Mouse (Mus musculus) CH12.LX (cell line): Measurements from ENCODE around the gene Tgm3. TPM values are rescaled to one million over a fixed set of nuclear protein-coding genes. Genes with fewer than 3 reads are reported as not detected.

ENCODE experiments used
- polyA plus RNA-seq: library from polyadenylated mRNA; unstranded; fragments of >175 nt; gene quantifications from 2 replicates; pipeline ENCODE4 v1.2.1, GENCODE M21; 2012; ENCODE audit warnings: low read depth; ENCODE audit not compliant: insufficient read length
- total RNA-seq, 2 experiments: library from RNA; depleted of rRNA; stranded (reverse); fragments of 300-350 nt in 1 of 2; fragments of >200 nt in 1 of 2; gene quantifications; 2 replicates each; pipeline ENCODE4 v1.2.3; 2012 to 2014

Tgm3 gene
- total and polyA plus RNA-seq, 3 experiments: not detected

Other genes starting within 250 kb of the Tgm3 start
- 7.3 and 7.4 TPM in 2 replicates for gene Stk35, start 211.8 kb upstream of the Tgm3 start, total RNA-seq (2012; rRNA removed)
- gene Stk35, start 211.8 kb upstream of the Tgm3 start, total RNA-seq (2014; rRNA removed): 3.3 and 4.5 TPM in 2 replicates
- 17.1 and 22.7 TPM in 2 replicates for gene Stk35, start 211.8 kb upstream of the Tgm3 start, polyA plus RNA-seq
- gene Tgm6, start 100.1 kb downstream of the Tgm3 start, total RNA-seq (2012; rRNA removed): not detected in 2 replicates
- not detected in 2 replicates for gene Tgm6, start 100.1 kb downstream of the Tgm3 start, total RNA-seq (2014; rRNA removed)
- gene Tgm6, start 100.1 kb downstream of the Tgm3 start, polyA plus RNA-seq: 0.08 and 0.09 TPM in 2 replicates
- 422 and 534 TPM in 2 replicates for gene Snrpb, start 167.1 kb downstream of the Tgm3 start, total RNA-seq (2012; rRNA removed)
- gene Snrpb, start 167.1 kb downstream of the Tgm3 start, total RNA-seq (2014; rRNA removed): 515 and 524 TPM in 2 replicates
- gene Snrpb, start 167.1 kb downstream of the Tgm3 start, polyA plus RNA-seq: 318 and 413 TPM in 2 replicates
- gene Tmc2, start 182.8 kb downstream of the Tgm3 start, total RNA-seq (2012; rRNA removed): not detected in 2 replicates
- gene Tmc2, start 182.8 kb downstream of the Tgm3 start, total RNA-seq (2014; rRNA removed): not detected in 2 replicates
- gene Tmc2, start 182.8 kb downstream of the Tgm3 start, polyA plus RNA-seq: not detected in 2 replicates